Mouse (Mus musculus): ENCODE results near the gene Ccdc189. TPM values are rescaled to one million over a fixed set of nuclear protein-coding genes. Genes with fewer than 3 reads are reported as not detected.

Ccdc189 gene
- polyA plus RNA-seq, 1 experiment from 2014 or later = 12.4 TPM

- Histone ChIP-seq H3K4me3 (no peak overlapping the region), H3K27ac (no peak overlapping the region), H3K9me3 (replicated peaks) (no peaks in the 10 kb centered on the region), H3K27me3 (ENCODE audit: low read depth, poor library complexity, severe bottlenecking) (no peaks in the 10 kb centered on the region; the same call in 1 of the 2 replicates), H3K4me1 (no peaks in the 10 kb centered on the region), H3K36me3 (peaks cover 100% of the 10 kb centered on the region)
- DNase-seq (ENCODE audit: low spot score) = no peak
- 94% methylated on average over 3 of the region's 3 CpGs for WGBS
Measured at GRCm38 (mm10) chr7:127541671-127542070, 46.7 kb downstream of the Ccdc189 start.

Other genes with a start within 250 kb of the Ccdc189 start
- 23.1 and 23.8 TPM in 2 replicates for gene Zfp768, start 243.0 kb downstream of the Ccdc189 start, polyA plus RNA-seq (2016; fragmentation: Nextera tagmentation; extraction: Ambion mirVana)
- 7.9 and 9.5 TPM in 2 replicates for gene Zfp747, start 212.5 kb downstream of the Ccdc189 start, polyA plus RNA-seq (2016; fragmentation: Nextera tagmentation; extraction: Ambion mirVana)
- gene 9130019O22Rik, start 201.4 kb downstream of the Ccdc189 start, polyA plus RNA-seq (2016; fragmentation: Nextera tagmentation; extraction: Ambion mirVana) = 5.2 and 7.2 TPM in 2 replicates
- 5.7 and 7.0 TPM in 2 replicates for gene E430018J23Rik, start 195.0 kb downstream of the Ccdc189 start, polyA plus RNA-seq (2016; fragmentation: Nextera tagmentation; extraction: Ambion mirVana)
- gene Zfp764, start 181.8 kb downstream of the Ccdc189 start, polyA plus RNA-seq (2016; fragmentation: Nextera tagmentation; extraction: Ambion mirVana) = 6.2 and 7.9 TPM in 2 replicates
- gene Zfp688, start 166.5 kb downstream of the Ccdc189 start, polyA plus RNA-seq (2016; fragmentation: Nextera tagmentation; extraction: Ambion mirVana) = 29.5 and 37.0 TPM in 2 replicates
- 14.2 and 14.5 TPM in 2 replicates for gene Zfp689, start 139.4 kb downstream of the Ccdc189 start, polyA plus RNA-seq (2016; fragmentation: Nextera tagmentation; extraction: Ambion mirVana)
- 41.0 and 46.9 TPM in 2 replicates for gene Prr14, start 129.0 kb downstream of the Ccdc189 start, polyA plus RNA-seq (2016; fragmentation: Nextera tagmentation; extraction: Ambion mirVana)
- 11.4 and 12.5 TPM in 2 replicates for gene Fbrs, start 109.4 kb downstream of the Ccdc189 start, polyA plus RNA-seq (2016; fragmentation: Nextera tagmentation; extraction: Ambion mirVana)
- gene Srcap, start 76.6 kb downstream of the Ccdc189 start, polyA plus RNA-seq (2016; fragmentation: Nextera tagmentation; extraction: Ambion mirVana) = 70.9 and 80.4 TPM in 2 replicates
- 15.4 and 17.1 TPM in 2 replicates for gene Gm42715, start 69.0 kb downstream of the Ccdc189 start, polyA plus RNA-seq (2016; fragmentation: Nextera tagmentation; extraction: Ambion mirVana)
- gene Tmem265, start 27.2 kb downstream of the Ccdc189 start, polyA plus RNA-seq (2016; fragmentation: Nextera tagmentation; extraction: Ambion mirVana) = 3.1 and 4.1 TPM in 2 replicates
- 34.1 and 39.6 TPM in 2 replicates for gene Phkg2, start 15.3 kb downstream of the Ccdc189 start, polyA plus RNA-seq (2016; fragmentation: Nextera tagmentation; extraction: Ambion mirVana)
- 62.2 and 69.6 TPM in 2 replicates for gene Rnf40, start 172 bp upstream of the Ccdc189 start, polyA plus RNA-seq (2016; fragmentation: Nextera tagmentation; extraction: Ambion mirVana)
- gene Zfp629, start 27.2 kb upstream of the Ccdc189 start, polyA plus RNA-seq (2016; fragmentation: Nextera tagmentation; extraction: Ambion mirVana) = 29.0 and 32.9 TPM in 2 replicates
- gene Bcl7c, start 120.3 kb upstream of the Ccdc189 start, polyA plus RNA-seq (2016; fragmentation: Nextera tagmentation; extraction: Ambion mirVana) = 77.9 and 79.5 TPM in 2 replicates
- 11.1 and 14.2 TPM in 2 replicates for gene Ctf1, start 124.1 kb upstream of the Ccdc189 start, polyA plus RNA-seq (2016; fragmentation: Nextera tagmentation; extraction: Ambion mirVana)
- 0.28 and 0.73 TPM in 2 replicates for gene Ctf2, start 143.6 kb upstream of the Ccdc189 start, polyA plus RNA-seq (2016; fragmentation: Nextera tagmentation; extraction: Ambion mirVana)
- gene Fbxl19, start 155.9 kb upstream of the Ccdc189 start, polyA plus RNA-seq (2016; fragmentation: Nextera tagmentation; extraction: Ambion mirVana) = 9.4 and 10.8 TPM in 2 replicates
- 15.2 and 16.0 TPM in 2 replicates for gene Orai3, start 181.2 kb upstream of the Ccdc189 start, polyA plus RNA-seq (2016; fragmentation: Nextera tagmentation; extraction: Ambion mirVana)
- 21.9 and 24.2 TPM in 2 replicates for gene Setd1a, start 188.1 kb upstream of the Ccdc189 start, polyA plus RNA-seq (2016; fragmentation: Nextera tagmentation; extraction: Ambion mirVana)
- not detected in 2 replicates for gene Gm49388, start 197.0 kb upstream of the Ccdc189 start, polyA plus RNA-seq (2016; fragmentation: Nextera tagmentation; extraction: Ambion mirVana)
- gene Hsd3b7, start 212.0 kb upstream of the Ccdc189 start, polyA plus RNA-seq (2016; fragmentation: Nextera tagmentation; extraction: Ambion mirVana) = 5.5 and 8.2 TPM in 2 replicates
- 20.2 and 28.5 TPM in 2 replicates for gene Stx4a, start 235.7 kb upstream of the Ccdc189 start, polyA plus RNA-seq (2016; fragmentation: Nextera tagmentation; extraction: Ambion mirVana)
- gene Stx1b, start 236.0 kb upstream of the Ccdc189 start, polyA plus RNA-seq (2016; fragmentation: Nextera tagmentation; extraction: Ambion mirVana) = 3.9 and 9.3 TPM in 2 replicates